Mouse (Mus musculus): ENCODE results near the gene Crisp4.

Crisp4 gene

GRCm38 (mm10) chr1:18145802-18146201 is at the start of gene Crisp4:
Crisp4 (minus strand) TSS chr1:18145902.
- DNase-seq (ENCODE audit: low spot score in 2 of 2) = no peak

GRCm38 (mm10) chr1:18191719-18192118 is 46.0 kb upstream of the Crisp4 start:
- no peak for DNase-seq (ENCODE audit: low spot score in 2 of 2)

- no peak for DNase-seq (ENCODE audit: low spot score in 2 of 2)
These were observed 45.3 kb upstream of the Crisp4 start for GRCm38 (mm10) chr1:18190714-18191712.

GRCm38 (mm10) chr1:18181167-18181566 is 35.5 kb upstream of the Crisp4 start:
- DNase-seq (ENCODE audit: low spot score in 2 of 2) = no peak

DNA sequence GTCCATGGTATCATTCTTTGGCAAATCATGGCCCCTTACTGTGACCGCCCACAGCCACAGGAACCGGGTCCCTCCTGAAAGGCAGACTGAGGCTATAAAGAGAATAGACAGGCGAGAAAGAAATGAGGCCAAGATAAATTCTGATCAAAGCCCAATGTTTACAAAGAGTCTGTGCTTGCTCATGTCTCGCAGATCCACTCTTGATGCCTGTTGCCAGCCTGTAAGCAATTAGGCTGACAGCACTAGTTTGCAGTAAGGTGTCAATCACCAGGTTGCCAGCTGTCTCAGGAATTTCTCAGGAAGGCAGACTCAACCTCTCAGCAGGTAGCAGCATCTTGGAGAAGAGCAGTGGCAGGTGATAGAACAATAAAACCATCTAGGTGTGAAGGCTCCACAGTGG is 24.9 kb upstream of the Crisp4 start:
- no peak for DNase-seq (ENCODE audit: low spot score in 2 of 2)

GRCm38 (mm10) chr1:18168261-18168660 is 22.6 kb upstream of the Crisp4 start:
- no peak for DNase-seq (ENCODE audit: low spot score in 2 of 2)

DNA sequence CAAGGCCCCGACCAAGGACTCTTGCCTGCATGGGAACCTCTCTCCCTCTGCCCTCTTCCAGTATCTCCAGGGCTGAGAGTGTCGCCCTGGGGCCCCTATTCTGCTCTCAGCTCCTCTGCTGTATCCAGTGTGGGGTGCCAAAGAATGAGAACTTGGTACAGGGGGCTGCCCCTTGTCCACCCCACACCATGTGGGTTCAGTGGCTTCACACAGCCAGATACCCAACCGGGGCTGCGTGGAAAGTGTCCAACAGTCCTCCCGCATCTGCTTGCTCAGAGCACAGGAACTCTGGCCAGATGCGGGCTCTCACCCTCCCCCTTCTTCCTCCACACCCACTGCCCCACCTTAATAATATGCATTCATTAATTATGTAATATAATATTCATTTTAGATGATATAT is 13.4 kb upstream of the Crisp4 start:
- no peak for DNase-seq (ENCODE audit: low spot score in 2 of 2)

GRCm38 (mm10) chr1:18148211-18148610 is 2.5 kb upstream of the Crisp4 start:
- no peak for DNase-seq (ENCODE audit: low spot score in 2 of 2)

- DNase-seq (ENCODE audit: low spot score in 2 of 2) = no peak
These were observed 14.0 kb downstream of the Crisp4 start for GRCm38 (mm10) chr1:18131691-18132090.

DNA sequence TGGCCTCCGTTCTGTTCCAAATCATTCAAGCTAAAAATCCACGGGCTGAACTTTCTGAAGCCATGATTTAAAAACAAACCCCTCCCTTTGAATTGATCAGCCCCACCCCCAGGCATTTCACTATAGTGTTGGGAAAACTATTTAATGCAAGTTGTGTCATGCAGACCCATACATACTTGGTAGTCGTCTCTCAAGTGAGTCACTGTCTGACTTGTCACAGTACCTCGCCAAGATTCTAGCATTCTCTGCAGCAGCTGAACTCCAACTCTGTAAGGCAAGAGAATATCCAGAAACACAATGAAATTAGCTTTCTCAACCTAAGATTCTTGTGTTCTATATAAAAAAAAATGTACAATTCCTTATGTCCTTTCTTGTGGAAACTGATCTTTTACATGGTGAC is 15.7 kb downstream of the Crisp4 start:
- DNase-seq (ENCODE audit: low spot score in 2 of 2) = no peak

DNA sequence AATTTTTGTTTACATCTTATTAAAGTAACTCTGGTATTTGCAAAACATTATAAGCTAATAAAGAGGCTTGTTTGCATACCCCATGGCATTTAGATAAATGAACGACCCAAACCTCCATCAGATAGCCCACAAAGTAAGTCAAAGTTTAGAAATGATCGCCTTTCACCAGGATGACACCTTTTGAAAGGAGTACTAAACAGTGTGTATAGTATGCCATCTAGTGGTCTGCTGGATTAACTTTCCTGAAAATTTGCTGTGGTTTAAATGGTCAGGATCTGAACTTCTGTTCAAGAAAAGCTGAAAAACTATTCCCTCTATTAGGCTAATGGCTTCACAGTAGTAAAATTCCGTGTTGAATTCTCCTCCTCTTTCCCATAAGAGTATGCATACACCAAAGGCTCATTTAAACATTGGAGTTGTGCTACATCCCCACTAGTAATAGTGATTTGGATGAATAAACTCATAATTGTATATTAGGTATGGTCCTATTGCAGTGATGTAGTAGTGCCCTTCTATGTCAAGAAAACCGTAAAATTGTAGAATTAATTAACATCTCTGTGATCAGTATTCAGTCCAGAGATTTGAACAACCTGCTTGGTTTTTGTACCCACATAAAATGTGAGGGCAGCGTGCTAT is 38.9 kb downstream of the Crisp4 start:
- DNase-seq (ENCODE audit: low spot score in 2 of 2) = no peak

DNA sequence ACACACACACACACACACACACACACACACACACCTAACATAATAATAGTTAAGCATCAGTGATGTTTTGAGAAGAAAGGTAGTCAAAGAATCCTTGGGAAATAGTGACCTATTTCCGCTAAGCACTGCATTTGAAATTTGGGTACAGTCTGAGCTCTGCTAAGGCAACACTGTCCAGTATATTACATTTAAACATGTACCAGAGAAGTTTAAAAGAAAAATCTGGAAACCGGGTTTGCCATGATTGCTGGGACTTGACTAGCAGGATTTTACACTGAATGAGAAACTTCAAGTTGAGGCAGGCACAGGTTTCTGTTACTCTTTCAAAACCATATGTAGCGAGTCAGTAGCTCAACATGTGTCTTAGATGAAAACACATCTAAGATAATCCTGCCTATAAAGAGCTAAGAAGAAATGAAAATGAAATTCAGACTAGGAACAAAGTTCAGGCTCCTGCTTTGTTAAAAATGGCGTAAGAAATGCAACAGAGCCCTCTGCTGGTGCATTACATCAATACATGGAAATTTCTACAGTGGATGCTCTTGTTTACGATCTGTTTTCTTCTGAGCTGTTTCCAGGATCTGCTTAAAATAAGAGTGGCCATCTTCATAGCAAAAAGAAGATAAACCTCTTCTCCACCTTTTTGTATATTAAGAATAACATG is 39.7 kb downstream of the Crisp4 start:
- DNase-seq (ENCODE audit: low spot score in 2 of 2) = no peak

DNA sequence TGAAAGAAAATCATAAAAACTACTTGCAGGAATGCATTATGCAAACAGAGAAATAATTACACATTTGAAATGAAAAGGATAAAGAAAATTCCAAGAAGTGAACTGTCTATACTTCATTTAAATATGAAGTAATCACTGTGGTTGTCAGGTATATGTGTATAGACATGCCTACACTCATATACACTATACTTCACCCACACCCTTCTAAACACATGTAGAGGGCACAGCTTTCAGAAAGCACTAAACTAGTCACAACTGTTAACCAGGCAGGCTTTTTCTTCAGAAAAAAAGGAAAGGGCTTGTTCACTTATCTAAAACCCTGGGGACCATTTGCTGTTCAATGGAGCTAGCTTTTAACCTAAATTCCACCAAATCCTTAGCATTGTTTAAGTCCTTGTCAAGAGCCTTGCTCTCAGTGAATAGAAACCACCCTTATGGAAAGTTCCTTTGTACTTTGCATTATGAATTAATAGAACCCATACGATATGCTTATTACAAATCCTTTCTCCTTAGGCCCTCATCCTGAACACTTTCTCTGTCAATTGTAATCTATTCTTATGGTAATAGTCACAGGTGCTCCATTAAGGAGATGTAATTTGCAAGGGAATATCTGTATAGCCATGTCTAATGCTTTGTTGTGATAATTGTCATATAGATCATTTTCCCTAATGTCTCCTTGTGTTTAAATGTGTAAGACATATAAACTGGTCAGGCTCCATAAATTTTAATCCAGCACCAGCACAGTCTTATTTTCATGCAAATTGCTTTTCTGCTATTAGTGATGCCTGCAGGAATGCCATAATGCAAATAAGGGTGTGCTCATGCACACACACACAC is 40.5 kb downstream of the Crisp4 start:
- no peak for DNase-seq (ENCODE audit: low spot score in 2 of 2)
